Mouse (Mus musculus) bone marrow, adult 2 months (tissue): ENCODE results near the gene Tbl1xr1. TPM values are rescaled to one million over a fixed set of nuclear protein-coding genes. Genes with fewer than 3 reads are reported as not detected.

ENCODE experiments used
- H3K27ac ChIP-seq: fragments of 200-500 bp; 2 replicates; pipeline ENCODE4 v1.5.1; 2012; ENCODE audit warnings: low read depth, mild to moderate bottlenecking, control low read depth, inconsistent platforms, low read length; ENCODE audit not compliant: control insufficient read depth, poor library complexity, insufficient read depth
- H3K4me1 ChIP-seq: fragments of 200-500 bp; 2 replicates; pipeline ENCODE4 v1.6.1; 2011; ENCODE audit warnings: low read length; ENCODE audit not compliant: control insufficient read depth, insufficient read depth
- H3K4me3 ChIP-seq: fragments of 200-500 bp; replicated peaks from 2 replicates; pipeline ENCODE3; 2011; ENCODE audit warnings: mild to moderate bottlenecking, low read depth, low read length, control low read depth; ENCODE audit not compliant: control insufficient read depth
- CTCF ChIP-seq: fragments of 200-500 bp; IDR thresholded peaks from 2 replicates; pipeline ENCODE4 v1.5.1; 2011; ENCODE audit warnings: low read length, control low read depth; ENCODE audit not compliant: control insufficient read depth, insufficient read depth
- POLR2A ChIP-seq: fragments of 200-500 bp; IDR thresholded peaks from 2 replicates; pipeline ENCODE4 v1.6.1; 2011; ENCODE audit warnings: low read depth, mild to moderate bottlenecking, control low read depth, low read length, borderline replicate concordance; ENCODE audit not compliant: control insufficient read depth
- WGBS: fragments of 180-500 bp; shearing (Covaris S2); methylation state at CpG from one replicate; pipeline ENCODE4 v1.1.7; 2018; 5-methylcytosine and 5-hydroxymethylcytosine counted together
- polyA plus RNA-seq: library from polyadenylated mRNA; stranded (reverse); fragments of >200 nt; gene quantifications from 2 replicates; pipeline ENCODE4 v1.2.4, GENCODE M21; 2011; ENCODE audit warnings: low replicate concordance; ENCODE audit not compliant: missing spikeins, insufficient read depth, insufficient read length

Tbl1xr1 gene
- polyA plus RNA-seq, 1 experiment, result 32.5 TPM

- TF ChIP-seq POLR2A (no peak), CTCF (no peak)
- no peak overlapping the region for H3K27ac ChIP-seq
- no peak overlapping the region for H3K4me3 ChIP-seq
- 86% methylated on average over 3 of the region's 3 CpGs for WGBS
- peaks cover 1% of the 10 kb centered on the region for H3K4me1 ChIP-seq
Measured at GRCm38 (mm10) chr3:22162948-22163347, 86.5 kb downstream of the Tbl1xr1 start.

- Histone ChIP-seq H3K27ac (no peak overlapping the region), H3K4me1 (no peaks in the 10 kb centered on the region; the same call in 1 of the 2 replicates), H3K4me3 (no peak overlapping the region)
- WGBS, result 77% methylated on average over 2 of the region's 2 CpGs
- TF ChIP-seq POLR2A (no peak), CTCF (no peak)
Measured at GRCm38 (mm10) chr3:22167856-22168255, 91.4 kb downstream of the Tbl1xr1 start.

DNA sequence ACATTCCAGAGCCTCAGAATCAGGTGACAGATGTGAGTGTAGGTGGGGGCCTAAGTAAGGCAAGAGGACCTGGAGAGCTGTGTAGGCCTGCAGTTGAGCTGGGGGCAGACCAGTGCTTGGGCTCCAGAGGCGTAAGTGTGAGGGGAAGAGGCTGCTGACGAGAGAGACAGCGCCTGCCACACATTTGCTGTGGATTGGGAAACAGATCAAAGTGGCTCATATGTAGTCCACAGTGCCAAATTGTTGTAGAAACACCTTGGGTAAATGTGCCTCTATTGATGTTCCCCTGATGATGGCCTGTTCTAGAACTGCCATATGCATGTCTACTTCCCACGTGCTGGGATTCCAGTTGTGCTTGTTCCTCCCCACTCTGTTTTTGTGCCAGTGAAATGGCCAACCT lies 92.0 kb downstream of the Tbl1xr1 start:
- H3K4me1 ChIP-seq, result no peaks in the 10 kb centered on the region; the same call in 1 of the 2 replicates

DNA sequence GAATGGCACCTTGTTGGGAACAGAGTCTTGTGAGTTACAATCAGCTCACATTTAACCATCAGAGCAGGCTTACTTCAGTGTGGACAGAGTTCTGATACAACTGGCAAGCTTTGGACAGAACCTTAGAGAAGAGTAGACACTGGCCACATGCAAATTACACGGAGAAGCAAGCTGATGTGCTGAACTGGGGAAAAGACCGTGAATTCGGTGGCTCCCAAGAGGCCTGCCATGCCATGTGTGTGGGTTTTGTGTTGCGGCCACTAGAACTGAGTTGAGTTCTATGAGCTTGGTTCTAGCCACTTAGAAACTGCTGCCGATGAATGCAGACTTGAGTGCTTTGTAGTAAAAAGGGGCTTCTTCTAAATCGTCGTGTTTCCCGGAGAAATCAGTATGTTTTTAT lies 95.1 kb downstream of the Tbl1xr1 start:
- H3K4me1 ChIP-seq, result no peaks in the 10 kb centered on the region; the same call in 1 of the 2 replicates
- WGBS, result 88% methylated on average over 8 of the region's 8 CpGs
- H3K4me3 ChIP-seq, result no peak overlapping the region
- H3K27ac ChIP-seq, result no peak overlapping the region
- no peak for TF ChIP-seq CTCF
- TF ChIP-seq POLR2A, result no peak

More for the DNA sequence above, 92.0 kb downstream of the Tbl1xr1 start:
- Histone ChIP-seq H3K27ac (no peak overlapping the region), H3K4me3 (no peak overlapping the region)
- 75% methylated on average over 4 of the region's 4 CpGs for WGBS
- TF ChIP-seq CTCF (no peak), POLR2A (no peak)

DNA sequence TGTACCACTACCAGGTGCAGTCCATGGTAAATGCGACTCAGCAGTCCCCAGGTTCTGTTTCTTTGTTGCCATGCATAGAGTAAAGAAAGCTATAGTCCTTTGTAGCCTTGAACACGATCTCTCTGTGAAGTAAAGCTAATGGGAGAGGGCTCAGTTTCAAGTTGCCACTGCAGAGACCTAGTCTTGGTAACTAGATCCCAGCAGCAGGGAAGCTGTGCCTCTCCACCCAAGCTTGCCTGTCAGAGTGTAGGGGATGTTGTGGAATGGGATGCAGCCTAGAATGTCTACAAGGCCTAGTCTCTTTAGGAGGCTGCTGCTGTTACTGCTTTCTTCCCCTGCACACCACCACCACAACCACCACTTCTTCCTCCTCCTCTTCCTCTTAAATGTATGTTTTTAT lies 96.0 kb downstream of the Tbl1xr1 start:
- no peak for TF ChIP-seq POLR2A
- TF ChIP-seq CTCF, result no peak
- Histone ChIP-seq H3K4me1 (no peaks in the 10 kb centered on the region; the same call in 1 of the 2 replicates), H3K27ac (no peak overlapping the region), H3K4me3 (no peak overlapping the region)
- WGBS, result 70% methylated on average over 2 of the region's 2 CpGs

DNA sequence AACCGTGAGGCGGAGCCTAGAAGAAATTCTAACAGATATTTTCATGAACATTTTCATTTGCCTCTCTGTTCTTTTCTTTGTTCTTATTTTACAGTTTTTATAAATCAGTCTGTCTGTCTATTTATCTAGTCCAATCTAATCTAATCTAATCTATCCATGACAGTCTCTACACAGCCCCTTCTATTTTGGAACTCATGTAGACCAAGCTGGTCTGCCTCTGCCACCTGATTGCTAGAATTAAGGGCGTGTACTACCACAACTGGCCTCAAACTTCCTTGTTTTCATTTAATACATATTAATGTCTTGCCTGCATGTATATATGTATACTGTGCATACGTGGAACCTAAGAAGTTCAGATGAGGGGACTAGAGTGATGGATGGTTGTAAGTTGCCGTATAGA lies 96.7 kb downstream of the Tbl1xr1 start:
- WGBS, result 77% methylated on average over 5 of the region's 5 CpGs
- Histone ChIP-seq H3K4me1 (no peaks in the 10 kb centered on the region; the same call in 1 of the 2 replicates), H3K4me3 (no peak overlapping the region), H3K27ac (no peak overlapping the region)
- TF ChIP-seq CTCF (no peak), POLR2A (no peak)

DNA sequence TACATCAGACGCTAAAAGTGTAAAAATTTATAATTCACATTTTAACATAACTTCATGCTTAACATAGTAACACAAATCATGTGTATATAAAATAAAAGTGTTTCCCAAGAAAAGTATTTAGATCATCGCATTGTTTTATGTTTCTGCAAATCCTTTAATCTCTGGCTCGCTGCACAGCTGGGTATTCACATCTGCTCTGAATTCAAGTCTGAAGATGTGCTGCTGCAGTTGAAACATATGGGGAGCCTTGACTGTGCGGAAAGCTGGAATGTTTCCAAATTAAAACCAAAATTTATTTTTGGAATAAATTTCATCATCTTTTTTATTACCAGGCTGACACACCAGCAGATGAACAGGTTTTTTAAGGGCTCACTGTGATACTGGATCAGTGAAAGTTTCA lies 97.8 kb downstream of the Tbl1xr1 start:
- H3K4me1 ChIP-seq, result no peaks in the 10 kb centered on the region; the same call in 1 of the 2 replicates
- WGBS, result 92% methylated on average over 4 of the region's 4 CpGs
- H3K4me3 ChIP-seq, result no peak overlapping the region
- TF ChIP-seq POLR2A (no peak), CTCF (no peak)
- no peak overlapping the region for H3K27ac ChIP-seq

DNA sequence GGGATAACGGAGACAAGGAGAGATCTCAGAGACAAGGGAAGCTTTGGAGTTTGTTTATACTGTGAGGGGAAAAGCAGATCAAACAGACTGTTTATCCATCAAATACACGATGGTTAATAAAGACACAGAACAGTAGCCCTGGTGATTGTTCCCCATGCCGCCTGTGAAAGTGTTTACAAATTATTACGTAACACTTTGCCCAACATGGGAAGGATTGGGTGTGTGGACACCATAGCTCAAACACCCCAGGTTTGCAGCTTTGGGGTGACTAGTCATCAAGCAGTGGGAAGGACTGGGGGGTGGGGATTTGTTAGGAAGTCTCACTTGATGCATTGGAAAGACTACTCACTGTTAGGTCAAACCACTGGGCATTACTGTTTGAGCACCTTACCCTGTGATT lies 103.6 kb downstream of the Tbl1xr1 start:
- 63% methylated on average over 3 of the region's 4 CpGs for WGBS
- no peaks in the 10 kb centered on the region for H3K4me1 ChIP-seq

GRCm38 (mm10) chr3:22181026-22181425 lies 104.6 kb downstream of the Tbl1xr1 start:
- H3K4me1 ChIP-seq, result peaks cover 1% of the 10 kb centered on the region; the same call in 1 of the 2 replicates
- H3K27ac ChIP-seq, result no peak overlapping the region
- TF ChIP-seq POLR2A (no peak), CTCF (no peak)
- 90% methylated on average over 2 of the region's 2 CpGs for WGBS
- H3K4me3 ChIP-seq, result no peak overlapping the region

More for the DNA sequence above, 103.6 kb downstream of the Tbl1xr1 start:
- H3K4me3 ChIP-seq, result no peak overlapping the region
- no peak overlapping the region for H3K27ac ChIP-seq
- TF ChIP-seq CTCF (no peak), POLR2A (no peak)
